Mouse (Mus musculus) gastrocnemius, adult 18-20 months (tissue): ENCODE data around the gene Golph3l. TPM values are rescaled to one million over a fixed set of nuclear protein-coding genes. Genes with fewer than 3 reads are reported as not detected.
A peak's percentile ranks its signal among the peaks of the same experiment; 100 is the strongest.
"Not testable (repeated sequence)": the region's sequence is repeated elsewhere in the genome, so short reads cannot be mapped to it uniquely, and the experiment has no call there.

Experiments
- DNase-seq: peaks from one replicate; pipeline ENCODE4 v3.0.0; 2021; ENCODE audit warnings: low spot score
- total RNA-seq, 2 experiments: library from RNA; stranded (reverse); gene quantifications; 2 replicates each; pipeline ENCODE4 v1.2.3; 2021

Gene Golph3l
- total RNA-seq, 2 experiments from 2014 or later = 10.3 to 11.1 TPM

DNA sequence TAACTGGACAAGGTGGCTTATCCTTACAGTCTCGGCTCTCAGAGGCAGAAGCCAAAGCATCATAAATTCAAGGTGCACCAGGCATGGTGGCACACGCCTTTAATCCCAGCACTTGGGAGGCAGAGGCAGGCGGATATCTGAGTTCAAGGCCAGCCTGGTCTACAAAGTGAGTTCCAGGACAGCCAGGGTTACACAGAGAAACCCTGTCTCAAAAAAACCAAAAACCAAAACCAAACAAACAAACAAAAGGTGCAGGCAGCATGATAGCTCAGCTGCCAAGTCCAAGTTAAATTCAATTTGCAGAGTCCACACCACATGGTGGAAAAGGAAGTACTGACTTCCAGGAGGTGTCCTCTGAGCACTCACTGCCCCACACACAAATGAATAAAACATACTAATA, 65.6 kb downstream of the Golph3l start:
- DNase-seq = not testable (repeated sequence)

DNA sequence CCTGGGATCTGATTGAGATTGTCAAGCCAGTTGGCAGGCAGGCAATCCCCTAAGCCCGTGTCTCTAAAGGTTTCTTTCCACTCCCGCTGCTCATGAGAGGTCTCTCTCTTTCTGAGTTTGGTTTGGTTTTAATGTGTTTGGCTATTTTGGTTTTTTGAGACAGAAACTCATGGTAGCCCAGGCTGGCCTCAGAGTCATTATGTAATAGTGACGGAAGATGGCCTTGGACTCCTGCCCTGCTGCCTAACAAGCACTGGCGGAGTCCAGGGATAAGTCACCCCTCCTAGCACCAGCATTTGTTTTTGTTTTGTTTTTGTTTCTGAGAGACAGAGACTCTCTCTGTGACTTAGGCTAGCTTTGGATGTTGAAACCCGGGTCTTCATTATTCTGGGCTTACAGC, 66.7 kb downstream of the Golph3l start:
- DNase-seq = no peak

DNA sequence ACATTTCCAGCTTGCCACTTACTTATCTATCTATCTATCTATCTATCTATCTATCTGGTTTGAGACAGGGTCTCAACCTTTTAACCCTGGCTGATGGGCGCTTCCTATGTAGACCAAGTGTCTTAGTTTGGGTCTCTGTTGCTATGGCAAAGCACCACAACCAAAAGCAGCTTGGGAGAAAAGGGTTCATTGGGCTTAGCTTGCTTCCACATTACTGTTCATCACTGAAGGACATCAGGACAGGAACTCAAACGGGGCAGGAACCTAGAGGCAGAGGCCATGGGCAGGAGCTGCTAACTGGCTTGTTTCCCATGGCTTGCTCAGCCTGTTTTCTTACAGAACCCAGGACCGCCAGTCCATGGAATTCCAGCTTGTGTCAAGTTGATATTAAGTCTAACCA, 68.4 kb downstream of the Golph3l start:
- DNase-seq = no peak

DNA sequence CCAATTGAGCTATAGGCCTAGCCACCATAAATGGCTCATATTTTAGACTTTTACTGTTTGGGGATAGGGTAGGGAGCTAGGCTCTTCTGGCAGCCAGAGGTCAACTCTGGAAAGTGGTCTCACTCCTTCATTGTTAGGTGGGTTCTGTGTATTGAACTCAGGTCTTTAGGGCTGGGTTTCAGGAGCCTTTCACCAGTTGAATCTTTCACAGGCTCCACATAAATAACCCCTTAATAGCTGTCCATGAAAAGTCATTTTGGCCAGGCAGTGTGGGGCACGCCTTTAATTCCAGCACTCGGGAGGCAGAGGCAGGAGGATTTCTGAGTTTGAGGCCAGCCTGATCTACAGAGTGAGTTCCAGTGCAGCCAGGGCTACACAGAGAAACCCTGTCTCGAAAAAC, 69.0 kb downstream of the Golph3l start:
- no peak for DNase-seq

DNA sequence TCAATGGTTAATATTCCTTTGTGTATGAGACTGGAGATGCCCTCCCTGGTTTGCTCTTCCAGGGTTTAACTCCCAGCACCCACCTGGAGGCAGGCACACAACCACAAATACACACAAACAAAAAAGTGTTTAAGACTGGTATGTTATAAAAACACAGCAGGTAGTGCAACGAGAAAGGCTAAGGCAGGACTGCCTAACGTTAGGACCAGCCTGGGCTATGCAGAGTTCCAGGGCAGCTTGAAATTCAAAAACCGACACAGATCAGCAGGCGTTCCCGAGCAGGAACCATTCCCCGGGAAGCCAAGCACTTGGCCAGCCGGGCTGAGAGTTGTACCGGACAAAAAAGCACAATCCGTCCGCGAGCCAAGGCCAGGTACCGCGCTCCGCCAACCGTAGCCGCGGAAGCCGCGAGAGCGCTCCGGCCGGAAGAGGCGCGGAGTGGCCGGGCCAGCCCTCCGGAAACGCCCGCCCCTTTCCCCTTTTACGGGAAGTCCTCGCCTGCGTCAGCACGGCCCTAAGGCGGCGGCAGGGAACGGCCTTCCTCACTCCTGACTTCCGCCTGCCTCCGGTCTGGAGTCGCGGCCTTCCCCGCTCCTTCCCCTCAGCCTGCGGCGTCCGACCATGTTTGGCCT, 69.6 kb downstream of the Golph3l start, which contains the start of gene Mcl1:
Mcl1 (plus strand) TSS at position 553 of the 632 bp plus-strand sequence.
- peak; percentile 96 for DNase-seq

DNA sequence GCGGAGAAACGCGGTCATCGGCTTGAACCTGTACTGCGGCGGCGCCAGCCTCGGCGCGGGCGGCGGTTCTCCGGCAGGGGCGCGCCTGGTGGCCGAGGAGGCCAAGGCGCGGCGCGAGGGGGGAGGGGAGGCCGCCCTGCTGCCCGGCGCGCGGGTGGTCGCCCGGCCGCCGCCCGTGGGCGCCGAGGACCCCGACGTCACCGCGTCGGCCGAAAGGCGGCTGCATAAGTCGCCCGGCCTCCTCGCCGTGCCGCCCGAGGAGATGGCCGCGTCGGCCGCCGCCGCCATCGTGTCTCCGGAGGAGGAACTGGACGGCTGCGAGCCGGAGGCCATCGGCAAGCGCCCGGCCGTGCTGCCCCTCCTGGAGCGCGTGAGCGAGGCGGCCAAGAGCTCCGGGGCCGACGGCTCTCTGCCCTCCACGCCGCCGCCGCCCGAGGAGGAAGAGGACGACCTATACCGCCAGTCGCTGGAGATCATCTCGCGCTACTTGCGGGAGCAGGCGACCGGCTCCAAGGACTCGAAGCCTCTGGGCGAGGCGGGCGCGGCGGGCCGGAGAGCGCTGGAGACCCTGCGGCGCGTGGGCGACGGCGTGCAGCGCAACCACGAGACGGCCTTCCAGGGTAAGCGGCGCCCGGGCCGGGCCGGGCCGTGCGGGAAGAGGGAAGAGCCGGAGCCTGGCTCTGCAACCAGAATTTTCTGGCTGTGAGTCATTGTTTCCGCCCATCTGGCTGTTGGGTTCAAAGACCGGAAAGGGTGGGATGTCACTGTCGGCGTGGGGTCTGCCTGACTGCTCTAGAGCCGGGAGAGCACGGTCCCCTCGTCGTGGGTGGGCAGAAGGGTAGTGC, 70.4 kb downstream of the Golph3l start:
- peak; percentile 79 for DNase-seq

DNA sequence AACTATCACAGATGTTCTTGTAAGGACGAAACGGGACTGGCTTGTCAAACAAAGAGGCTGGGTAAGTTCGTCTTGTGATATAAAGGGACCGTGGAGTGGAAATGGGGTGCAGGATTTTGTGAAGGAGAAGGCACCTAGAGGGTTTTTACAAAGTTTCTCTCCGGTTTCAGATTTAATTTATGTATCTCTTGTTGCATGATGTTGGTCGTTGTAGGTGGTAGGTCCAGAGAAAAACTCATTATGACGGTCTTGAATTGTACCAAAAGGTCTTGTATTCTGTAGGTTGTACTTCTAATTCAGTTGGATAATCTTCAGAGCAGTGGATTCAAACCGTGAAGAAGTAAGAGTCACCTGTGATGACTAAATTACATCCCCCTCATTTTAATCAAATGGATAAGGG, 71.2 kb downstream of the Golph3l start:
- DNase-seq = no peak

DNA sequence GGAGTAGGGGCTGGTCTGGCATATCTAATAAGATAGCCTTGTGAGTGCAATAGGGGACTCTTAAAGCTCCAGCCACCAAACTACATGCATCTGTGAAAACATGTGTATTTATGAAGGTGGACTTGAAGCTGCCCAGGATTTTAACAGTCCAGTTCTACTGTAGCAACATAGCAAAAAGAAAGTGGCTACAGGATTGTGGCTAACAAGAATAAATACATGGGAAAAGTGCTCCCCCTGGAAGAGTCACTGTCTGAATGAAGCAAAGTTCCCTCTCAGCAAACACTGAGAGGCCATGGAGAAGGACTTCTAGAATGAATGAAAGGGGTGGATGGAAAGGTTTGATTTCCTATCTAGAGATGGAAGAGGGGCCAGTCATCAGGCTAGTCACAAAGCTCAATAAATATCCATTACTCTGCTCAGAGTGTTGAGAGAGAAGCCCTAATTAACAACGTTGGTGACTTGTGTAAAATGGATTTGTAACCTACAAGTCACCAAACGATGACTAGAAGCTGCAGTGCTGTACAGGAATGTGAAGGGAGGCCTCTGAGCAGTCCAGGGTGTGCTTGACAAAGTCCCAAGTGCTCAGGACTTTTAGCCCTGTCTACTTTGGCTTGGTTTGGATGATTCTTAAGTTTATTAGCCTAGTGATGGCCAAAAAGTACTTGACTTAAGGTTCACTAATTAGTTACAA, 72.2 kb downstream of the Golph3l start:
- DNase-seq = no peak

DNA sequence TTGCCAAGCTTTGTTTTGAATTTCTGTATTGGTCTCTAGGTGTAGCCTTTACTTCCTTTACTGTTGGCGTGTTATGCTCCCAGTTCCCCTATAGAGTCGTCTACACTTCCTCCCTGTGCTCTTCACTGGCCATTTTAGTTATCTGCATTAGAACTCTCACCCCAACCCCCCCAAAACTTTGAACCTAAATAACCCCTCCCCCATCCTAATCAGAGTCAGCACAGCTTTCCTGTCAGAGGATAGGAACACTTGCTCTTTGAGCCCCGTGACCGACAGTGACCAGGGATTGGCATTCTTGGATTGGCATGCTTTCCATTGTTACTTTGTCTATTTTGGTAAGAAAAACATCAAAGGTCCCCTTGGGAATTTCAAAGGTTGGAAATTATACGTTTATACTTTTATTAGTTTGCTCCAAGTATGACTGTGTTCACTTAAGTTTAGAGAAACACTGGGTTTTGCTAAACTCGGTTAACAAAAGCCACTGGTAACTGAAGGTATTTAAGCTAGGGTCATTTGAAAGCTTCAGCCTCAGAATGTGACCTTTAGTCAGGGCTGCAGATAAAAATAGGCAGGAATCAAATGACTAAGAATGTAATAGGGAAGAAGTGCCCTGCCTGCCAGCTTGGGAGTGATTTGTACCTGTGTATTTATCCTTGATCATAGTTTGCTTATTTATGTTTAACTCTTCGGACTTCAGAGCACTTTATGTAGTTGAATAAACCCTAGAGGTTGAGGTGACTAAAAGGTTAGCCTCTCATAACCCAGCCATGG, 73.4 kb downstream of the Golph3l start:
- DNase-seq = no peak

DNA sequence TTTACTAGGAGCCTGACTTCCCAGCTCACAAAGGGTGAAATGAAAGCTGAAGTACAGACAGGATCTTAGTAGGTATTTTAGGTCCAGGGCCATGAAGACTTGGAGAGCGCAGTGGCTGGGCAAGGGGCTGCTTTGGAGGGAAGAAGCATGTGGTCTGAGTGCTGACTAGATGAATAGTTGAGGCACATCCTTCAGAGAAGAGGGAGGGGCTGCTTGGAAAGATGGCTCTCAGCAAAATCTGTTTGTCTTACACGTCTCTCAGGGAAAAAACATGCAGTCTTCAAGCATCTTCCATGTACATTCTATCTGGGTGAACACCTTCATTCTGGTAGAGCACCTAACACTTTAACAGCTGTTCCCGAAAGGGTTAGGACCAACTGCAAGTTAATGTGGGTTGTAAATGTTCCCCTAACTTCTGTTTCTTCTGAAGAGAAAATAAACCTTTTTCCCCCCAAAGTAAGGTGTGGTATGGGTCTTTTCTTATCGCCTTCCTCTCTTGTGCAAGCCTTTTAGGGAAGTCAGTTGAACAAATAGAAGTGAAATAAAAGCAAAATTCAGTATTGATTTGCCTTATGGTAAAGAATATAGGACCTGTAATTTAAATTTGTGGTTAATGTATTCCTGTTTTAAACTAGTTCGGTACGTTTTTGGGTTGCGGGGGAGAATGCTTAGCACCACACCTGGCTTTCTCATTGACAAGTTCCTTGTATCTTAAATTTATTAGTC, 74.2 kb downstream of the Golph3l start:
- no peak for DNase-seq

DNA sequence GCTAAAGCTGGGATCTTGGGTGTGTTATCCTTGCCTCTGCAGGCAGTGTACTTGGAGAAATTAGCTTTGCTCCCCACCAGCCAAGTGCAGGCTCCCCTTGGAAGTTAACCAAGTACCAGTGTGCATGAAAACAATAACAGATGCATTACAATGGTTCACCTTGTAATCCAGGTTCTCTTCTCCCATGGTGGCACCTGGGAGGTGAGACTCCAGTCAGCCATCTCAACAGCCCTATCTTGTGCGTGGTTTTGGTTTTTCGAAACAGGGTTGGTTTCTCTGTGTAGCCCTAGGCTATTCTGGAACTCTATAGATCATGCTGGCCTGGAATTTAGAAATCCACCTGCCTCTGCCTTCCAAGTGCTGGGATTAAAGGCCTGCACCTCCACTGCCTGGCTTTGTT, 74.8 kb downstream of the Golph3l start:
- DNase-seq = no peak

DNA sequence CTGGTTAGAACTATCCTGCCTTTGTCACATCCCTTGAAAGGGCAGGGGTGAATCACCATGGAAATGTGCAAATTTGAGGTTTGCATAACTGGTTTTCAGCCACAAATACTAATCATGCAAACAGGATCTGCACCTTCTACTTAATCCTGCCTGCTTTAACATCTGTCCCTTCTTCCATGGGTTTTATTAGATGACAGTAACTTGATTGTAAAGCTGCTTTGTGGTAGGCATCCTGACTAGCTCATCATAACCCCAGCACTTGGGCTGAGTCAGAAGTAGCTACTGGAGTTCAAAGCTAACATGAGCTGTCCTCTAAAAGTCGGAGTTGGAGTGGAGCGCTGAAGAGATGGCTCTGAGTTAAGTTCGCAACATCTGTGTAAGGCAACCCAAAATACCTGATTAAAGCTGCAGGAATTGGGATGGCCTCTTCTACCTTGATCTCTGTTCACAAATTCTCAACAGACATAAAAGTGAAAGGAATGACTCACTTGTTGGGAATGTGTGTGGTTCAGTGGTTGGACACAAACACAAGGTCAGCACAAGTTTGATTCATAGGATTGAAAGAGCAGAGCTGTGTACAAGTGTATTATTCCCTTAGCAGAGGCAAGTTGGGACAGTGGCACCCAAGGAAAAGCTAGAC, 75.4 kb downstream of the Golph3l start:
- peak; percentile 28 for DNase-seq

DNA sequence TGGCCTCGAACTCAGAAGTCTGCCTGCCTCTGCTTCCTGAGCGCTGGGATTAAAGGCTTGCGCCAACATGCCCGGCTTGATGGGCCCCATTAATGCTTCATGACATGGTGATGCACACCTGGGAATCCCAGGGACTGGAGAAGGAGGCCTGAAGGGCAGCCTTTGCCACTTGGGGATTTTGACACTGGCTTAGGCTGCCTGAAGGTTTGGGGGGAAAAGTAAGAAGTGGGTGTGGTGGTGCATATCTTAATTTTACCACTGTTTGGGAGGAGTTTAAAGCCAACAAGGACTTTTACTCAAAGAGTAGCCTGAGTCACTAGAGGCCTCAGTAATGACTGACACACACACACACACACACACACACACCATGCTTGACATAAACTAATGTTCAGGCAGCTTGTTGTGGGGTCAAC, 76.2 kb downstream of the Golph3l start:
- peak; percentile 3 for DNase-seq

DNA sequence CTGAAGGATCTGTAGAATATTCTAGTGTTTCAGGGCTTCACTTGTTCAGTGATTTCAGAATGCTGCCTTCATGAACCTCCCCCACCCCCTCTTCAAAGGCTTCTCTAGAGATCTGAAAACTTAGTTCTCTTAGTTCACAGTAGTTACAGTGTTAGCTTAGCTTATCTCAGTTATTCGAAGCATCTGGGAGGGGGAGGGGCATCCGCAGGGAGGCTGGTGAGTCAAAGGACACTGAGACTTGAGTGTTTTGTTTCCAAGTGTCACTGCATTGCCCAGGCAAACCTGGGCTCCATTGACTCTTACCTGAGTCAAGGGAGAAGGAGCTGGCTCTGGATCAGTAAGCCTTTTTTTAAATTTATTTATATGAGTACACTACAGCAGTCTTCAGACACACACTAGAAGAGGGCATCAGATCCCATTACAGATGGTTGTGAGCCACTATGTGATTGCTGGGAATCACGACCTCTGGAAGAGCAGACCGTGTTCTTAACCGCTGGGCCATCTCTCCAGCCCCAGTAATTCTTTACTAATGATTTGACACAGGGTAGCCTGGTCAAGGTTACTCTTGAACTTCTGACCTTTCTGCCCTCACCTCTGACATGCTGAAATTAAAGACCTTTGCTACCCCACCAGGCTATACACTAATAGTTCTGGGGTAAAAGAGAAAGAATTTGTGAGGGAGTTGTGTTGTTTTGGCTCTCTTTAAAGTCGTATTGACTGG, 77.5 kb downstream of the Golph3l start:
- peak; percentile 40 for DNase-seq

DNA sequence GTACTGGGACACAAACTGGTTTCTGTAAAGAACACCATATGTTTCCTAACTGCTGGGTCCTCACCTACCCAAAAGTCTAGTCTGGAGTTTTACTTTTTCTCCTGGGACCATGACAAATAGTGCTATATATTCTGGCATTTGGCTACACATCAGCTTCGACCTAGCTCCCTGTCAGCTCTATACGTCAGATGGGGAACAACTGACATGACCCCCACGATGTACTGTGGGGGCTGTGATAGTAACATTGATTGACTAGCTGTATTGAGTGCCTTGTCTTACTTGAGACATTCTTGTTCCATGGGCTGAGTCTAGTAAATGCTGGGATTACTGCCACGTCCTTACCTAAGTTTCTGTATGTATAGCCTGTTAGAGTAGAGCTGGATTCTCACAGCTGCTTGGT, 78.8 kb downstream of the Golph3l start:
- DNase-seq = peak; percentile 1

DNA sequence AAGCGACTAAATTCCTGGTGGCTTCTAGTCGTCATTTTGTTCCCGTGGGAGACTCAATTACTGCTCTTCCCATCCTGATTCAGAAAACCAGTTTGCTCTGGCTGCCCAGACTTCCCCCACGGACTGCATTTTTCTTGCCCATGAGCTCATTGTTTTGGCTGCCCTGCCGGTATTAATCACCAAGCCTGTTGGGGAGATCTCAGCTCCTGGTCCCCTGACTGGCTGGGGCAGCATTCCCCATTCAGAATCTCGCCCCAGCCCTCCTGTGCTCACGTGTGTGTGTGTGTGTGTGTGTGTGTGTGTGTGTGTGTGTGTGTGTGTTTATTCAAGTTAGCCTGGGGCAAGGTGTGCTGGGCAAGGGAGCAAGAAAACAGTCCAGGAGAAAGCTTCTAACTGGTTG, 79.3 kb downstream of the Golph3l start:
- peak; percentile 72 for DNase-seq
